26 mouse cellular contexts compared by ENCODE assay signal in genomic region chr5:66302873-66303272, GRCm38 (mm10). TPM values are rescaled to one million over a fixed set of nuclear protein-coding genes. Genes with fewer than 3 reads are reported as not detected.
A peak's percentile ranks its signal among the peaks of the same experiment; 100 is the strongest.
DNase-seq lines count a peak whose midpoint lies in the region; ATAC-seq and TF ChIP-seq lines count a peak whose summit lies in the region.
"Had no signal": no experiment of that assay in that cellular context is flagged by ENCODE, and none has a peak within 500 bp of the region (broad histone marks: within the 10 kb centered on the region; RNA-seq: fewer than 3 reads in every experiment).

No protein-coding gene starts in this region.

- 90% methylated on average over 2 of the region's 2 CpGs for WGBS in midbrain, postnatal 0 days

- H3K4me1 ChIP-seq in midbrain, postnatal 0 days (ENCODE audit: insufficient read depth, low read length): no peaks in the 10 kb centered on the region
- H3K4me1 ChIP-seq: heart, embryonic 15.5 days; liver, embryonic 15.5 days; midbrain, embryonic 10.5 days; neural tube, embryonic 12.5 days; stomach, embryonic 15.5 days had no signal

- no peak for ATAC-seq in midbrain, postnatal 0 days (ENCODE audit: low FRiP score)

- H3K36me3 ChIP-seq in midbrain, postnatal 0 days (ENCODE audit: insufficient read depth, low read length): peaks cover 26% of the 10 kb centered on the region
- H3K36me3 ChIP-seq: liver, embryonic 15.5 days; stomach, embryonic 15.5 days had no signal

- no peaks in the 10 kb centered on the region for H3K9me3 ChIP-seq in midbrain, postnatal 0 days (ENCODE audit: low read length)
- H3K9me3 ChIP-seq: forebrain, embryonic 12.5 days; heart, embryonic 15.5 days; liver, embryonic 15.5 days; midbrain, embryonic 10.5 days; neural tube, embryonic 12.5 days; stomach, embryonic 15.5 days had no signal

- DNase-seq in frontal cortex, adult 2 months (ENCODE audit: extremely low spot score in 1 of 2, low spot score in 1 of 2): peak; percentile 70 to 81
- DNase-seq in frontal cortex, postnatal 25 days (ENCODE audit: low spot score in 2 of 2): no peak
- peak; percentile 69 to 83 for DNase-seq in layer of hippocampus, adult 2 months (ENCODE audit: low spot score in 2 of 2)
- no peak for DNase-seq in layer of hippocampus, postnatal 10 days (ENCODE audit: low spot score in 2 of 2)
- DNase-seq in layer of hippocampus, adult 8-10 months (ENCODE audit: low spot score in 2 of 2): peak; percentile 59 to 72
- peak; percentile 42 for DNase-seq in right cerebral cortex, postnatal 25 days
- no peak for DNase-seq in midbrain, postnatal 0 days (ENCODE audit: low spot score)
- DNase-seq: adrenal gland, postnatal 14 days; cerebellum, adult 11 months; cerebellum, postnatal 36 days; heart, postnatal 4 days; kidney, adult 18-20 months; kidney, postnatal 10 days had no signal

- H3K27ac ChIP-seq in layer of hippocampus, adult 2 months: peak overlapping the region; percentile 87
- H3K27ac ChIP-seq in midbrain, postnatal 0 days (ENCODE audit: low read depth, low read length): no peak overlapping the region
- H3K27ac ChIP-seq: forebrain, embryonic 12.5 days; heart, embryonic 15.5 days; left cerebral cortex, adult 2 months; liver, embryonic 15.5 days; macrophage; midbrain, embryonic 10.5 days; neural tube, embryonic 12.5 days; stomach, embryonic 15.5 days had no signal

- no peak overlapping the region for H3K4me2 ChIP-seq in midbrain, postnatal 0 days (ENCODE audit: low read depth, low read length, poor library complexity, severe bottlenecking)
- H3K4me2 ChIP-seq: forebrain, embryonic 12.5 days; heart, embryonic 15.5 days; liver, embryonic 15.5 days; neural tube, embryonic 12.5 days; stomach, embryonic 15.5 days had no signal

- no peaks in the 10 kb centered on the region for H3K27me3 ChIP-seq in midbrain, postnatal 0 days (ENCODE audit: insufficient read depth, low read length)
- H3K27me3 ChIP-seq: CH12.LX; forebrain, embryonic 12.5 days; heart, embryonic 15.5 days; liver, embryonic 15.5 days; neural tube, embryonic 12.5 days; stomach, embryonic 15.5 days had no signal

- H3K9ac ChIP-seq in midbrain, postnatal 0 days (replicated peaks; ENCODE audit: low read length, poor library complexity, severe bottlenecking): no peak overlapping the region
- H3K9ac ChIP-seq: forebrain, embryonic 12.5 days; heart, embryonic 15.5 days; liver, embryonic 15.5 days; neural tube, embryonic 12.5 days; stomach, embryonic 15.5 days had no signal

- TF ChIP-seq CTCF in layer of hippocampus, adult 2 months (conservative IDR thresholded peaks at IDR 0.05): no peak
- no peak for TF ChIP-seq CTCF in midbrain, postnatal 0 days (IDR thresholded peaks at IDR 0.05)

- H3K4me3 ChIP-seq in layer of hippocampus, adult 2 months: no peak overlapping the region
- H3K4me3 ChIP-seq in midbrain, postnatal 0 days (ENCODE audit: low read depth, low read length): no peak overlapping the region
- H3K4me3 ChIP-seq: forebrain, embryonic 12.5 days; heart, embryonic 15.5 days; left cerebral cortex, adult 2 months; liver, embryonic 15.5 days; midbrain, embryonic 10.5 days; neural tube, embryonic 12.5 days; stomach, embryonic 15.5 days had no signal

RNA-seq across cellular contexts. Expression of gene Nsun7, which starts 43.2 kb away (rescaled TPM):
- polyA plus RNA-seq in frontal cortex, adult 2 months (2012; rRNA removed): 8.8 and 9.5 TPM in 2 replicates
- total RNA-seq in layer of hippocampus, adult 2 months (2021): 10 to 100 TPM; 12.6 to 14.6 TPM
- total RNA-seq in layer of hippocampus, postnatal 10 days (2021): 1 to 10 TPM; 6.0 to 7.9 TPM
- total RNA-seq in layer of hippocampus, adult 8-10 months (2022): 10 to 100 TPM in 3 of 4 experiments, 1 to 10 TPM in 1; 9.1 to 14.3 (median 11.9) TPM
- total RNA-seq in midbrain, postnatal 0 days (2014; rRNA removed): 4.7 and 6.9 TPM in 2 replicates
- polyA plus RNA-seq in midbrain, postnatal 0 days (2015; fragmentation: Nextera tagmentation; extraction: Ambion mirVana): 2.9 and 3.1 TPM in 2 replicates
- total RNA-seq: gastrocnemius, adult 8-10 months; granulocyte monocyte progenitor cell, adult 5-6 weeks; MEL; monocyte, adult 5-6 weeks had no signal
- polyA plus RNA-seq: liver, embryonic 15.5 days; macrophage had no signal

Comparison
In these comparisons a context has a peak if more than half of its experiments do, and no peak if none do; other contexts are left out.
1. DNase-seq: peak in frontal cortex, adult 2 months (2 of 2), layer of hippocampus, adult 2 months (2 of 2), layer of hippocampus, adult 8-10 months (2 of 2) and right cerebral cortex, postnatal 25 days (single experiment); none in frontal cortex, postnatal 25 days (0 of 2), layer of hippocampus, postnatal 10 days (0 of 2) and midbrain, postnatal 0 days (single experiment).